Mouse (Mus musculus) olfactory bulb, adult 2 months (tissue): ENCODE measurements around the gene Tmem201.

ENCODE experiments used
- CTCF ChIP-seq: fragments of 200-500 bp; IDR thresholded peaks from 2 replicates; pipeline ENCODE4 v1.5.1; 2012; ENCODE audit warnings: low read depth, mild to moderate bottlenecking, low read length, moderate library complexity; ENCODE audit not compliant: insufficient read depth
- POLR2A ChIP-seq: fragments of 200-500 bp; IDR thresholded peaks from 2 replicates; pipeline ENCODE4 v1.6.1; 2012; ENCODE audit warnings: mild to moderate bottlenecking, low read depth, low read length, moderate library complexity; ENCODE audit not compliant: insufficient read depth

- TF ChIP-seq POLR2A (no peak), CTCF (no peak)
These were observed 20.6 kb upstream of the Tmem201 start for GRCm38 (mm10) chr4:149758423-149758822.
